In genomic region chr2:32201527-32201926, GRCm38 (mm10) we compare ENCODE assay signal across 11 mouse cellular contexts. TPM values are rescaled to one million over a fixed set of nuclear protein-coding genes. Genes with fewer than 3 reads are reported as not detected.
DNase-seq lines count a peak whose midpoint lies in the region; ATAC-seq lines count a peak whose summit lies in the region.
"Had no signal": no experiment of that assay in that cellular context is flagged by ENCODE, and none has a peak within 500 bp of the region (broad histone marks: within the 10 kb centered on the region; RNA-seq: fewer than 3 reads in every experiment).

No protein-coding gene starts in this region.

- H3K4me2 ChIP-seq in forebrain, embryonic 15.5 days (replicated peaks), result no peak overlapping the region
- H3K4me2 ChIP-seq in forebrain, embryonic 12.5 days, result no peak overlapping the region
- H3K4me2 ChIP-seq in midbrain, embryonic 14.5 days (ENCODE audit: low read length), result no peak overlapping the region
- H3K4me2 ChIP-seq in midbrain, embryonic 11.5 days, result no peak overlapping the region
- H3K4me2 ChIP-seq: embryonic facial prominence, embryonic 15.5 days had no signal

- H3K36me3 ChIP-seq in forebrain, embryonic 15.5 days, result peaks cover 98% of the 10 kb centered on the region
- H3K36me3 ChIP-seq in forebrain, embryonic 12.5 days (replicated peaks), result peaks cover 99% of the 10 kb centered on the region
- H3K36me3 ChIP-seq in midbrain, embryonic 14.5 days (ENCODE audit: control insufficient read depth, insufficient read depth, low read length), result peaks cover 100% of the 10 kb centered on the region
- H3K36me3 ChIP-seq in midbrain, embryonic 11.5 days (ENCODE audit: control insufficient read depth, insufficient read depth, low read length), result peaks cover 48% of the 10 kb centered on the region

- H3K27me3 ChIP-seq in forebrain, embryonic 15.5 days, result no peaks in the 10 kb centered on the region
- H3K27me3 ChIP-seq in forebrain, embryonic 12.5 days, result no peaks in the 10 kb centered on the region
- H3K27me3 ChIP-seq in midbrain, embryonic 14.5 days (ENCODE audit: control insufficient read depth, insufficient read depth, low read length), result no peaks in the 10 kb centered on the region
- H3K27me3 ChIP-seq in midbrain, embryonic 11.5 days (ENCODE audit: control insufficient read depth, insufficient read depth, low read length), result no peaks in the 10 kb centered on the region
- H3K27me3 ChIP-seq: embryonic facial prominence, embryonic 15.5 days had no signal

- H3K9me3 ChIP-seq in forebrain, embryonic 15.5 days, result no peaks in the 10 kb centered on the region
- no peaks in the 10 kb centered on the region for H3K9me3 ChIP-seq in forebrain, embryonic 12.5 days
- H3K9me3 ChIP-seq in midbrain, embryonic 14.5 days (ENCODE audit: control insufficient read depth, low read length), result no peaks in the 10 kb centered on the region
- H3K9me3 ChIP-seq in midbrain, embryonic 11.5 days (ENCODE audit: control insufficient read depth, low read length), result no peaks in the 10 kb centered on the region
- H3K9me3 ChIP-seq: embryonic facial prominence, embryonic 15.5 days had no signal

- DNase-seq in midbrain, embryonic 14.5 days, result peak; percentile 75
- DNase-seq in midbrain, embryonic 11.5 days (ENCODE audit: low spot score, missing footprints), result no peak
- DNase-seq in cerebellum, postnatal 14 days, result peak; percentile 79 to 83
- DNase-seq in telencephalon, adult 2 months (ENCODE audit: low read depth, low spot score), result peak; percentile 15
- DNase-seq in ovary, postnatal 14 days (ENCODE audit: low spot score), result no peak
- DNase-seq: lung, postnatal 4 days had no signal

- ATAC-seq in forebrain, embryonic 15.5 days (replicated peaks), result 0 out of 2 replicates have a peak, but pooled peaks have one; percentile 57
- ATAC-seq in forebrain, embryonic 12.5 days (ENCODE audit: low FRiP score), result no peak
- no peak; the same call in 1 of the 2 replicates for ATAC-seq in midbrain, embryonic 14.5 days (ENCODE audit: low FRiP score, low TSS enrichment)
- no peak for ATAC-seq in midbrain, embryonic 11.5 days (ENCODE audit: low FRiP score)
- no peak for ATAC-seq in megakaryocyte, adult 5-6 weeks (ENCODE audit: poor library complexity, severe bottlenecking)
- ATAC-seq: inflammation-experienced regulatory T-cells, adult 6 months had no signal

- WGBS in forebrain, embryonic 15.5 days, result 41% methylated on average over 7 of the region's 7 CpGs
- 75% methylated on average over 7 of the region's 7 CpGs for WGBS in forebrain, embryonic 12.5 days
- WGBS in midbrain, embryonic 14.5 days, result 61% methylated on average over 7 of the region's 7 CpGs
- 92% methylated on average over 7 of the region's 7 CpGs for WGBS in midbrain, embryonic 11.5 days

- no peak overlapping the region for H3K9ac ChIP-seq in forebrain, embryonic 15.5 days (replicated peaks)
- no peak overlapping the region for H3K9ac ChIP-seq in forebrain, embryonic 12.5 days
- no peak overlapping the region for H3K9ac ChIP-seq in midbrain, embryonic 14.5 days (replicated peaks; ENCODE audit: low read length)
- H3K9ac ChIP-seq in midbrain, embryonic 11.5 days (ENCODE audit: low read length), result no peak overlapping the region
- H3K9ac ChIP-seq: embryonic facial prominence, embryonic 15.5 days had no signal

- H3K27ac ChIP-seq in forebrain, embryonic 15.5 days (replicated peaks), result 0 out of 2 replicates have a peak overlapping the region, but pooled peaks have one; percentile 33
- no peak overlapping the region for H3K27ac ChIP-seq in forebrain, embryonic 12.5 days
- H3K27ac ChIP-seq in midbrain, embryonic 14.5 days (replicated peaks; ENCODE audit: low read depth, low read length), result peak overlapping the region; percentile 45; the same call in 1 of the 2 replicates
- H3K27ac ChIP-seq in midbrain, embryonic 11.5 days (ENCODE audit: low read depth, low read length), result no peak overlapping the region
- H3K27ac ChIP-seq: embryonic facial prominence, embryonic 15.5 days had no signal

- H3K4me3 ChIP-seq in forebrain, embryonic 15.5 days, result no peak overlapping the region
- no peak overlapping the region for H3K4me3 ChIP-seq in forebrain, embryonic 12.5 days (replicated peaks)
- H3K4me3 ChIP-seq in midbrain, embryonic 14.5 days (replicated peaks; ENCODE audit: low read depth, low read length), result no peak overlapping the region
- H3K4me3 ChIP-seq in midbrain, embryonic 11.5 days (ENCODE audit: low read depth, low read length), result no peak overlapping the region
- H3K4me3 ChIP-seq: embryonic facial prominence, embryonic 15.5 days had no signal

- 0 out of 2 replicates have a peak, but pooled peaks cover 7% of the 10 kb centered on the region for H3K4me1 ChIP-seq in forebrain, embryonic 15.5 days
- H3K4me1 ChIP-seq in forebrain, embryonic 12.5 days, result no peaks in the 10 kb centered on the region
- H3K4me1 ChIP-seq in midbrain, embryonic 14.5 days (ENCODE audit: control insufficient read depth, insufficient read depth, low read length), result no peaks in the 10 kb centered on the region
- no peaks in the 10 kb centered on the region for H3K4me1 ChIP-seq in midbrain, embryonic 11.5 days (ENCODE audit: control insufficient read depth, insufficient read depth, low read length)
- H3K4me1 ChIP-seq: embryonic facial prominence, embryonic 15.5 days had no signal

RNA-seq across cellular contexts. Expression of gene Pomt1, which starts 34.9 kb away (rescaled TPM):
- polyA plus RNA-seq in forebrain, embryonic 15.5 days (2015; fragmentation: Nextera tagmentation; extraction: Ambion mirVana), result 29.9 and 34.5 TPM in 2 replicates
- polyA plus RNA-seq in forebrain, embryonic 12.5 days (2016; fragmentation: Nextera tagmentation; extraction: Ambion mirVana), result 26.6 and 29.4 TPM in 2 replicates
- polyA plus RNA-seq in midbrain, embryonic 14.5 days (2014; fragmentation: Nextera tagmentation; extraction: Ambion mirVana), result 28.3 and 33.2 TPM in 2 replicates
- 16.4 and 22.0 TPM in 2 replicates for polyA plus RNA-seq in midbrain, embryonic 11.5 days (2014; fragmentation: Nextera tagmentation; extraction: Ambion mirVana)
- total RNA-seq in megakaryocyte, adult 5-6 weeks (2015), result 7.7 and 8.4 TPM in 2 replicates
- total RNA-seq in megakaryocyte, adult 5-6 weeks (2017), result 15.2 and 17.3 TPM in 2 replicates

RNA-seq across cellular contexts. Expression of gene Prrc2b, which starts 50.6 kb away (rescaled TPM):
- polyA plus RNA-seq in forebrain, embryonic 15.5 days (2015; fragmentation: Nextera tagmentation; extraction: Ambion mirVana), result 76.2 and 88.8 TPM in 2 replicates
- polyA plus RNA-seq in forebrain, embryonic 12.5 days (2016; fragmentation: Nextera tagmentation; extraction: Ambion mirVana), result 96.9 and 110 TPM in 2 replicates
- polyA plus RNA-seq in midbrain, embryonic 14.5 days (2014; fragmentation: Nextera tagmentation; extraction: Ambion mirVana), result 121 and 141 TPM in 2 replicates
- 52.6 and 64.1 TPM in 2 replicates for polyA plus RNA-seq in midbrain, embryonic 11.5 days (2014; fragmentation: Nextera tagmentation; extraction: Ambion mirVana)
- 26.9 and 27.2 TPM in 2 replicates for total RNA-seq in megakaryocyte, adult 5-6 weeks (2015)
- total RNA-seq in megakaryocyte, adult 5-6 weeks (2017), result 11.5 and 13.9 TPM in 2 replicates

RNA-seq across cellular contexts. Expression of gene Uck1, which starts 58.4 kb away (rescaled TPM):
- 91.5 and 95.3 TPM in 2 replicates for polyA plus RNA-seq in forebrain, embryonic 15.5 days (2015; fragmentation: Nextera tagmentation; extraction: Ambion mirVana)
- polyA plus RNA-seq in forebrain, embryonic 12.5 days (2016; fragmentation: Nextera tagmentation; extraction: Ambion mirVana), result 76.5 and 78.4 TPM in 2 replicates
- polyA plus RNA-seq in midbrain, embryonic 14.5 days (2014; fragmentation: Nextera tagmentation; extraction: Ambion mirVana), result 89.6 and 96.1 TPM in 2 replicates
- polyA plus RNA-seq in midbrain, embryonic 11.5 days (2014; fragmentation: Nextera tagmentation; extraction: Ambion mirVana), result 70.9 and 73.2 TPM in 2 replicates
- 18.7 and 29.3 TPM in 2 replicates for total RNA-seq in megakaryocyte, adult 5-6 weeks (2015)
- 19.3 and 19.6 TPM in 2 replicates for total RNA-seq in megakaryocyte, adult 5-6 weeks (2017)

Comparison
In these comparisons a context has a peak if more than half of its experiments do, and no peak if none do; other contexts are left out.
1. H3K27ac ChIP-seq: peak in forebrain, embryonic 15.5 days (single experiment) and midbrain, embryonic 14.5 days (single experiment); none in forebrain, embryonic 12.5 days (single experiment) and midbrain, embryonic 11.5 days (single experiment).
2. DNase-seq: peak in midbrain, embryonic 14.5 days (single experiment), cerebellum, postnatal 14 days (2 of 2) and telencephalon, adult 2 months (single experiment); none in midbrain, embryonic 11.5 days (single experiment) and ovary, postnatal 14 days (single experiment).